In genomic region chr1:162814932-162815331, GRCm38 (mm10) we compare ENCODE assay signal across 25 mouse cellular contexts. TPM values are rescaled to one million over a fixed set of nuclear protein-coding genes. Genes with fewer than 3 reads are reported as not detected.
A peak's percentile ranks its signal among the peaks of the same experiment; 100 is the strongest.
DNase-seq lines count a peak whose midpoint lies in the region; ATAC-seq and TF ChIP-seq lines count a peak whose summit lies in the region.
"Had no signal": no experiment of that assay in that cellular context is flagged by ENCODE, and none has a peak within 500 bp of the region (broad histone marks: within the 10 kb centered on the region; RNA-seq: fewer than 3 reads in every experiment).

No protein-coding gene starts in this region.

- TF ChIP-seq CTCF in liver, postnatal 0 days (IDR thresholded peaks at IDR 0.05; ENCODE audit: low read depth): no peak

- no peak overlapping the region for H3K4me2 ChIP-seq in liver, embryonic 15.5 days
- no peak overlapping the region for H3K4me2 ChIP-seq in liver, postnatal 0 days (ENCODE audit: low read depth, low read length)
- H3K4me2 ChIP-seq: hindbrain, embryonic 14.5 days; limb, embryonic 13.5 days; liver, embryonic 12.5 days; lung, embryonic 14.5 days had no signal

- H3K9me3 ChIP-seq in liver, embryonic 15.5 days (replicated peaks): no peaks in the 10 kb centered on the region
- H3K9me3 ChIP-seq in liver, postnatal 0 days (ENCODE audit: low read length): no peaks in the 10 kb centered on the region
- H3K9me3 ChIP-seq: limb, embryonic 13.5 days; liver, embryonic 12.5 days had no signal

- H3K4me1 ChIP-seq in liver, embryonic 15.5 days (replicated peaks): peaks cover 4% of the 10 kb centered on the region; the same call in 1 of the 2 replicates
- H3K4me1 ChIP-seq in liver, postnatal 0 days (ENCODE audit: insufficient read depth): no peaks in the 10 kb centered on the region; the same call in 1 of the 2 replicates
- H3K4me1 ChIP-seq: limb, embryonic 13.5 days; megakaryocyte, embryonic 14.5 days had no signal

- no peak overlapping the region for H3K9ac ChIP-seq in liver, embryonic 15.5 days
- no peak overlapping the region for H3K9ac ChIP-seq in liver, postnatal 0 days (replicated peaks)
- H3K9ac ChIP-seq: hindbrain, embryonic 14.5 days; limb, embryonic 13.5 days; liver, embryonic 12.5 days; lung, embryonic 14.5 days had no signal

- 61% methylated on average over 4 of the region's 4 CpGs for WGBS in liver, embryonic 15.5 days (ENCODE audit: insufficient replicate concordance)
- WGBS in liver, postnatal 0 days (ENCODE audit: insufficient replicate concordance): 47% methylated on average over 4 of the region's 4 CpGs

- peak; percentile 80 for DNase-seq in heart, adult 11 months
- no peak for DNase-seq in heart, postnatal 4 days
- DNase-seq in liver, postnatal 0 days: no peak
- DNase-seq in kidney, postnatal 10 days: peak; percentile 17
- DNase-seq in yolk sac, embryonic 10.5 days (ENCODE audit: low spot score): peak; percentile 79
- DNase-seq in spleen, adult 12 weeks (ENCODE audit: low spot score): no peak
- DNase-seq in spleen, postnatal 10 days (ENCODE audit: low spot score in 2 of 2): no peak
- DNase-seq: adrenal gland, postnatal 25 days; cerebellum, adult 9-11 months; gastrocnemius, postnatal 25 days; heart, adult 2 months; layer of hippocampus, adult 9-11 months; lung, embryonic 14.5 days; right cerebral cortex, postnatal 4 days; thymus, adult 2 months; thymus, postnatal 4 days had no signal

- no peak overlapping the region for H3K27ac ChIP-seq in liver, embryonic 15.5 days (replicated peaks)
- H3K27ac ChIP-seq in liver, postnatal 0 days (ENCODE audit: low read depth): no peak overlapping the region
- H3K27ac ChIP-seq: heart, adult 2 months; hindbrain, embryonic 14.5 days; limb, embryonic 13.5 days; liver, embryonic 12.5 days; stomach, postnatal 0 days had no signal

- H3K4me3 ChIP-seq in liver, embryonic 15.5 days (replicated peaks): no peak overlapping the region
- no peak overlapping the region for H3K4me3 ChIP-seq in liver, postnatal 0 days (ENCODE audit: low read depth, low read length)
- H3K4me3 ChIP-seq: heart, adult 2 months; limb, embryonic 13.5 days; liver, embryonic 12.5 days; megakaryocyte, embryonic 14.5 days had no signal

- ATAC-seq in liver, embryonic 15.5 days (ENCODE audit: insufficient read depth): 0 out of 2 replicates have a peak, but pooled peaks have one; percentile 28
- ATAC-seq in liver, postnatal 0 days: no peak
- ATAC-seq: liver, embryonic 12.5 days; midbrain, embryonic 16.5 days had no signal

- TF ChIP-seq EP300 in liver, postnatal 0 days (IDR thresholded peaks at IDR 0.05; ENCODE audit: low read depth): no peak

- H3K36me3 ChIP-seq in liver, embryonic 15.5 days (replicated peaks): no peaks in the 10 kb centered on the region
- no peaks in the 10 kb centered on the region for H3K36me3 ChIP-seq in liver, postnatal 0 days (replicated peaks; ENCODE audit: insufficient read depth, low read length)
- H3K36me3 ChIP-seq: limb, embryonic 13.5 days; liver, embryonic 12.5 days had no signal

- H3K27me3 ChIP-seq in liver, embryonic 15.5 days: no peaks in the 10 kb centered on the region
- no peaks in the 10 kb centered on the region for H3K27me3 ChIP-seq in liver, postnatal 0 days (ENCODE audit: insufficient read depth, low read length)
- H3K27me3 ChIP-seq: limb, embryonic 13.5 days; liver, embryonic 12.5 days; megakaryocyte, embryonic 14.5 days had no signal

RNA-seq across cellular contexts. Expression of gene Fmo4, which starts 1.2 kb away (rescaled TPM):
- total RNA-seq in heart, postnatal 4 days (2021): under 1 TPM in 1 of 2 experiments, not detected in 1; 0.55 TPM
- 3.3 and 4.1 TPM in 2 replicates for polyA plus RNA-seq in liver, embryonic 15.5 days (2015; fragmentation: Nextera tagmentation; extraction: Ambion mirVana)
- 5.2 and 6.0 TPM in 2 replicates for polyA plus RNA-seq in liver, postnatal 0 days (2015; fragmentation: Nextera tagmentation; extraction: Ambion mirVana)
- total RNA-seq: left cerebral cortex, adult 18-20 months; left cerebral cortex, postnatal 25 days had no signal

RNA-seq across cellular contexts. Expression of gene Fmo1, which starts 51.5 kb away (rescaled TPM):
- 10 to 100 TPM; 18.7 to 20.9 TPM for total RNA-seq in heart, postnatal 4 days (2021)
- polyA plus RNA-seq in liver, embryonic 15.5 days (2015; fragmentation: Nextera tagmentation; extraction: Ambion mirVana): 29.4 and 34.5 TPM in 2 replicates
- polyA plus RNA-seq in liver, postnatal 0 days (2015; fragmentation: Nextera tagmentation; extraction: Ambion mirVana): 49.7 and 51.5 TPM in 2 replicates

Comparison
In these comparisons a context has a peak if more than half of its experiments do, and no peak if none do; other contexts are left out.
1. DNase-seq: peak in heart, adult 11 months (single experiment), kidney, postnatal 10 days (single experiment) and yolk sac, embryonic 10.5 days (single experiment); none in heart, postnatal 4 days (single experiment), liver, postnatal 0 days (single experiment), spleen, adult 12 weeks (single experiment) and spleen, postnatal 10 days (0 of 2).